Mouse (Mus musculus) adrenal gland, adult 8-10 months (tissue): ENCODE data around the gene Ubr1. TPM values are rescaled to one million over a fixed set of nuclear protein-coding genes. Genes with fewer than 3 reads are reported as not detected.
"Not testable (repeated sequence)": the region's sequence is repeated elsewhere in the genome, so short reads cannot be mapped to it uniquely, and the experiment has no call there.

ENCODE experiments used
- DNase-seq: peaks from one replicate; pipeline ENCODE4 v3.0.0; 2022
- total RNA-seq, 4 experiments: library from RNA; stranded (reverse); gene quantifications; 2 replicates each; pipeline ENCODE4 v1.2.4; 2022

Ubr1 gene
- total RNA-seq: 10 to 100 TPM; 32.3 to 48.7 (median 42.6) TPM

- peak; percentile 84 for DNase-seq
These were observed at the start of gene Ubr1 for GRCm38 (mm10) chr2:120970559-120971080. Gene Ubr1, minus strand, starts transcription at chr2:120970715.

- DNase-seq: no peak
These were observed 46.6 kb upstream of the Ubr1 start for GRCm38 (mm10) chr2:121017151-121017550.

GRCm38 (mm10) chr2:121016226-121016625, 45.7 kb upstream of the Ubr1 start:
- DNase-seq: no peak

- DNase-seq: no peak
These were observed 45.0 kb upstream of the Ubr1 start for GRCm38 (mm10) chr2:121015507-121015906.

GRCm38 (mm10) chr2:121012676-121013075, 42.2 kb upstream of the Ubr1 start:
- no peak for DNase-seq

- DNase-seq: no peak
These were observed 38.7 kb upstream of the Ubr1 start for GRCm38 (mm10) chr2:121009071-121009677.

- DNase-seq: no peak
These were observed 38.1 kb upstream of the Ubr1 start for GRCm38 (mm10) chr2:121008664-121009007.

GRCm38 (mm10) chr2:121007925-121008663, 37.6 kb upstream of the Ubr1 start, which contains the start of gene Ccndbp1:
Gene Ccndbp1, plus strand, starts transcription at chr2:121008403.
- DNase-seq: peak; percentile 88

- DNase-seq: no peak
These were observed 36.5 kb upstream of the Ubr1 start for GRCm38 (mm10) chr2:121006986-121007385.

- no peak for DNase-seq
These were observed 33.7 kb upstream of the Ubr1 start for GRCm38 (mm10) chr2:121004018-121004811.

GRCm38 (mm10) chr2:121003586-121003985, 33.1 kb upstream of the Ubr1 start:
- no peak for DNase-seq

GRCm38 (mm10) chr2:120998863-120999262, 28.3 kb upstream of the Ubr1 start:
- DNase-seq: no peak

- not testable (repeated sequence) for DNase-seq
These were observed 26.1 kb upstream of the Ubr1 start for GRCm38 (mm10) chr2:120996607-120997006.

- DNase-seq: no peak
These were observed 20.7 kb upstream of the Ubr1 start for GRCm38 (mm10) chr2:120991196-120991595.

GRCm38 (mm10) chr2:120985241-120985640, 14.7 kb upstream of the Ubr1 start:
- no peak for DNase-seq

- DNase-seq: no peak
These were observed 13.1 kb upstream of the Ubr1 start for GRCm38 (mm10) chr2:120983611-120984010.

- DNase-seq: no peak
These were observed 10.3 kb upstream of the Ubr1 start for GRCm38 (mm10) chr2:120980861-120981260.

GRCm38 (mm10) chr2:120979819-120980218, 9.3 kb upstream of the Ubr1 start:
- no peak for DNase-seq

- DNase-seq: no peak
These were observed 8.2 kb upstream of the Ubr1 start for GRCm38 (mm10) chr2:120978693-120979037.

GRCm38 (mm10) chr2:120977926-120978692, 7.6 kb upstream of the Ubr1 start:
- no peak for DNase-seq

- DNase-seq: peak; percentile 51
These were observed 6.7 kb upstream of the Ubr1 start, which contains the start of gene Tmem62 for GRCm38 (mm10) chr2:120976990-120977925. Gene Tmem62, plus strand, starts transcription at chr2:120977017.
